Mouse (Mus musculus) v-Abl transformed pro-B cells (cell line): Measurements from ENCODE around the gene Nap1l1.

Source experiments
- in situ Hi-C, 2 experiments: fragments of 400-800 bp; cut with MboI; formaldehyde crosslinking; loops; one replicate each; pipeline ENCODE4 v1.15.1; 2025; ENCODE audit not compliant: unreplicated experiment in 2 of 2

Gene Nap1l1

GRCm38 (mm10) chr10:111509981-111510380 is 37.0 kb downstream of the Nap1l1 start:
- in situ Hi-C loops: loop anchor here (5.0 to 10.0 kb wide), 9 partner anchors 42 to 595 kb away; no protein-coding TSS in a partner anchor

- in situ Hi-C loops: loop anchor here in 1 of 2 experiments (5.0 kb wide), 1 partner anchor 42 kb away; no protein-coding TSS in a partner anchor
These were observed 37.8 kb downstream of the Nap1l1 start for GRCm38 (mm10) chr10:111510798-111511197.

- in situ Hi-C loops: loop anchor here in 1 of 2 experiments (5.0 kb wide), 1 partner anchor 40 kb away; no protein-coding TSS in a partner anchor
These were observed 39.1 kb downstream of the Nap1l1 start for GRCm38 (mm10) chr10:111512036-111512568.

GRCm38 (mm10) chr10:111514282-111514885 is 41.4 kb downstream of the Nap1l1 start:
- in situ Hi-C loops: loop anchor here in 1 of 2 experiments (5.0 kb wide), 1 partner anchor 38 kb away; no protein-coding TSS in a partner anchor

- in situ Hi-C loops: no loop called here
These were observed 42.3 kb downstream of the Nap1l1 start for GRCm38 (mm10) chr10:111515071-111516010.

- in situ Hi-C loops: no loop called here
These were observed 43.2 kb downstream of the Nap1l1 start for GRCm38 (mm10) chr10:111516172-111516588.

- in situ Hi-C loops: no loop called here
These were observed 43.9 kb downstream of the Nap1l1 start for GRCm38 (mm10) chr10:111516804-111517436.

GRCm38 (mm10) chr10:111518350-111518749 is 45.3 kb downstream of the Nap1l1 start:
- in situ Hi-C loops: no loop called here

GRCm38 (mm10) chr10:111519620-111520370 is 46.8 kb downstream of the Nap1l1 start:
- in situ Hi-C loops: no loop called here

GRCm38 (mm10) chr10:111520621-111521020 is 47.6 kb downstream of the Nap1l1 start:
- in situ Hi-C loops: no loop called here

GRCm38 (mm10) chr10:111521636-111522035 is 48.6 kb downstream of the Nap1l1 start:
- in situ Hi-C loops: no loop called here

GRCm38 (mm10) chr10:111522230-111522629 is 49.2 kb downstream of the Nap1l1 start:
- in situ Hi-C loops: no loop called here

GRCm38 (mm10) chr10:111523894-111524293 is 50.9 kb downstream of the Nap1l1 start:
- in situ Hi-C loops: no loop called here

GRCm38 (mm10) chr10:111527057-111527456 is 54.0 kb downstream of the Nap1l1 start:
- in situ Hi-C loops: no loop called here

GRCm38 (mm10) chr10:111527613-111528012 is 54.6 kb downstream of the Nap1l1 start:
- in situ Hi-C loops: no loop called here

GRCm38 (mm10) chr10:111528283-111528682 is 55.3 kb downstream of the Nap1l1 start:
- in situ Hi-C loops: no loop called here

- in situ Hi-C loops: no loop called here
These were observed 57.4 kb downstream of the Nap1l1 start for GRCm38 (mm10) chr10:111530398-111530797.

GRCm38 (mm10) chr10:111534691-111535090 is 61.7 kb downstream of the Nap1l1 start:
- in situ Hi-C loops: no loop called here

GRCm38 (mm10) chr10:111537410-111537809 is 64.4 kb downstream of the Nap1l1 start:
- in situ Hi-C loops: no loop called here
